Mouse (Mus musculus) activated CD4-positive, CD25-positive, alpha-beta regulatory T cell, adult 4 months (primary cell): ENCODE measurements around the gene Mab21l2. TPM values are rescaled to one million over a fixed set of nuclear protein-coding genes. Genes with fewer than 3 reads are reported as not detected.
A peak's percentile ranks its signal among the peaks of the same experiment; 100 is the strongest.

Experiments
- ATAC-seq: one replicate; pipeline ENCODE4 v1.8.0; 2017
- polyA plus RNA-seq, 2 experiments: library from polyadenylated mRNA; unstranded; fragments of 100-300 nt; shearing (Covaris generic); gene quantifications; one replicate each; pipeline ENCODE4 v1.2.1; 2017

Gene Mab21l2
- polyA plus RNA-seq, 2 experiments from 2014 or later = 0.24 to 0.41 TPM

DNA sequence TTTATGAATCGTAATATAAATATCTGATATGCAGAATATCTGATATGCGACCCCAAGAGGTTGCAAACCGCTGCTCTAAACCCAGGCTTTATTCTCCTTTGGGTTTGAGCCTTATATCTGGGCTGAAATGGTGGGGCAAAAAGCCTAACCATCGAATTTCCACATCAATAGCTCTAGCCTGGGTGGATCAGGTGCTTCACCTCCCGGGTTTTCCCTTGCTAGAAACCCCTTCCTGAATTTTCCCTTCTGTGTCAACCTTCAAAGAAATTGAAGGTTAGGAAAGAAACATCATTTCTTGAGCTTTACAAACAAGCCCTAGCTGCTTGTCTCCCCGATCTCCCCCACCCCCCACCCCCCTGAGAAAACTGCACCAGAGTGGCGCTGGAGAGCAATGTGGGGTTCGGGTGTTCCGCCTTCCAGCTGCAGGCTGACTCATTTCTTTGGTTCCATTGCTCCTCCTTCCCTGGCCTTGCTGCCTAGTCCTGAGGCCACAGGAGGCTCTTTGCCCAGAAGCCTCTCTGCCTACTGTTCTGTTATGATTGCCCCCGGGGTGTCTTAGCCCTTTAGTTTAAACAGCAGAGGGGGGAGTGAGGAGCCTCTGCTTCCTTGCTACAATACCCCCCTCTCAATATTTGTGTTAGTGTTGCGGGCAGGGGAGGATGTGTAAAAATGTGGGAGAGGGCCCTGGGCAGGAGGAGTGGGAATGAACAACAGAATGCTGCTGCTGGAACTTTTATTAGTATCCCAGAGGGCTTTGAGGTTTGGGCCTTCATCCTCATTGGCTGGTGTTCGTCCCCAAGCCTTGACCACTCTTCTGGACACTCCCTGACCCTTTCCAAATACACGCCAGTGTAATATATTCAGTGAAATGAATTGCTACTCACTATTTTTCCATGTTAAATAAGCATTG, 9.5 kb downstream of the Mab21l2 start:
- no peak for ATAC-seq

DNA sequence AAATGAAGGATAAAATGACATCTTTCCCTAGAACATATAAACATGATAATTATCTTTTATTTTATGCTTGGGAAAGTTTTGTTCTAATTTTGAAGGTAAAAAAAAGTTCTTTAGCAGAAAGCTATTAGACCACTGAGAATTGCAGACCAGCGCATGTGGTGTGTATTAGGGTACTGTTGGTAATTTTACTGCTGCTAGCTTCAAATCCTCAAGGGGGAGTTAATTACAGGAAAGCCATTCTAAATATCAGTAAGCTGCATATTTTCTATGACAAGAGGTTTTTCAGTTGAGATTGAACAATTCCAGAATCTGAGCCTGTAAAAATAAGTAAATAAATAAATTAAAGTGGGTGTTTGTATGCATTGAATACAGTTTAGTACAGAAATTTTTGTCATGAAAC, 11.7 kb downstream of the Mab21l2 start:
- no peak for ATAC-seq

DNA sequence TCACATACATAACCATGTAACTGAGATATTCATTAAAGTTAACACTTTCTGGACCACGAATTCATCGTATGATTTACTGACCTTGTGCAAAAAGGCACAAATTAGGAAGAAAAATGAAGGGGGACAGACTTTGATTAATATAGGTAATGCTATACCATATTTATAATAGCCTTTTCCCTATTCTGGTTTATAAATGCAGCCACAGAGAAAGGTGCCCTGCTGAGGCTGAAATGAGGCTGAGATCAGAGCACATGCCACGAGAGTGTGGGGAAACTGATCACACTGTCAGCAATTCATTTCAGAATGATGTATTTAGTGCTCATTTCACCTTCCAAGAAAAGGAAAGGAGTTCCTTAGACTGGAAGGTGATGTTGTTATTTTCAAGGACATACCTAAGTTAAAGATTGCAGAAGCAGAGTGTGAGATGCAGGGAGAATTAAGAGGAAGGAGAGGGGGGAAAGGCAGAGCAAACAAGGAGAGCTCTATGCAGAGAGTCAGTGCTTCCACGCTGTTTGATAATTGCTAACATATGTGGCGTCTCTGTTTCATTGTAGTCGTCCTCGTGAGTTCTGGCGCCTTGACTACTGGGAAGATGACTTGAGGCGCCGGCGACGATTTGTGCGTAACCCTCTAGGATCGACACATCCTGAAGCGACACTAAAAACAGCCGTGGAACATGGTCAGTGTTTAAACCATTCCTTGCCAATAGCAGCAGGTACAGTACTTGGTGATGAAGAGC, 16.7 kb downstream of the Mab21l2 start:
- ATAC-seq = no peak

DNA sequence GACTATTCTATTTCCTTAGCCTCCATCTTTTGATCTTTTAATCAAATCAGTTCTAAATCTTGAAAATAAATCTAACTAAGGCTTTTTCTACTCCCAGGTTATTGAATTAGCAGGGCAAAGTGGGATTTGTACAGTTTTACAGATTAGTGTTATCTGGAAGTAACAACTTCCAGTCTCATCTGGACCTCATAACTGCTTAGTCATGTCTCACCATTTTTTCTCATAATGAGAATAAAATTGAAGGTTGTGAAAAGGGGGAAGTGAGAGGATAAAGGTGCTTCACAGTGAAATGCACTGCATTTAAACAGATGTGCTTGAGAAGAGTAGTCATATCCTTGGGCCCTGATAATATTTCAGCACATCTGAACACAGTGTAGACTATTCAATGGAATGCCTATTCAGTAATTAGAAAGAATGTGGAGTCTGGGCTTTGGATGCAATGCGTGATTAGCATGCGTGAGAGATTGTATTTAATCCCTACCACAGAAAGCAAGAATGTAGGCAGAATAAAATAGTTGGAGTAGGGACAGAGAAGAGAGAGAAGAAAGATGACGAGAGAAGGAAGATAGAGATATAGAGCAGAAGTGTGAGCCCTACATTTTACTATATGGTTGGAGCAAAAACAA, 25.4 kb downstream of the Mab21l2 start:
- no peak for ATAC-seq

DNA sequence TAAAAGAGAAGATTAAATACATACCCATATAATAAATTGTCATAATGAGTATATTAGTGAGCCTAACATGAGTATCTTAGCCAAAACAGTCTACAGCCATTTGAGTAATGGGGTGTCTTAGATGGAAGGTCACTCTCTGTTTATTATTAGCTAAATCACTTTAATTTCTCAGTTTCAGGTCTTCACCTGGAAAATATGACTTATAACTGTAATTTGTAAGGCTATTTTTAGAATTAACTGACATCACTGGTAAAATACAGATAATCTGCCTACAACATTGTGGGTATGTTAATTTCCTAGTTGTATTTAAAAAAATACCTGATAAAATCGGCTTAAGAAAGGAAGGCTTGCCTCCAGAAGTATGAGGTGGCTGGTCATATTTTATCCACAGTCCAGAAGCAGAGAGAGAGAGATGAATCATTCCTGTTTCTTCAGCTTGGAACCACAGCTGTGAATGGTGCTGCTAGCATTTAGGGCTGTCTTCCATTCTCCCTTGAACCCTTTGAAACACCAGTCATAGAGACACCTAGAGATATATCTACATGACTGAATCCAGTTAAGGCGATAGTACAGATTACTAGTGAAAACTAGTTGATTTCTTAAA, 29.8 kb downstream of the Mab21l2 start:
- ATAC-seq = peak; percentile 6

DNA sequence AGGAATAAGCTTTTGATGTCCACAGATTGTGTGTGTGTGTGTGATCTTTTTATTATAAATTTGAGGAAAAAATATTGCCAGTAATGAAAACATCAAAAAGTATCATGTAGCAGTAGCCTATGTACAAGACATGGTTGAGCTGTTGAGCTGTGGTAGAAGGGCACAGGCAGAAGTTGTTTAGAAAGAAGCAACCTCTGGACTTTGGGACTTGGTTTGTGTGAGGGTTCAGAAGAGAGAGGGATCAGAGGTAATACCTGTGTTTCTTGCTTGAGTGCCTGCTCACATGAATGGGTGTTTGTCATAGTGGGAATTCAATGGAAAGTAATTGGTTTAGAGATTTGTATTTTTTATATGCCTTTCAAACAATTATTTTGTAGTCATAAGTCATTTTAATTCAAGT, 47.8 kb downstream of the Mab21l2 start:
- no peak for ATAC-seq
